Mouse (Mus musculus) liver, postnatal 0 days (tissue): ENCODE data around the gene B4galt2. TPM values are rescaled to one million over a fixed set of nuclear protein-coding genes. Genes with fewer than 3 reads are reported as not detected.

ENCODE experiments used
- ATAC-seq: fragments of 200-750 bp; cut with Nextera tagmentation; 2 replicates; pipeline ENCODE4 v1.8.0; 2017; ENCODE audit warnings: mild to moderate bottlenecking, moderate library complexity
- DNase-seq: peaks from one replicate; pipeline ENCODE4 v3.0.0-alpha.2; 2016
- H3K27ac ChIP-seq: fragments of 300-500 bp; sonication (generic); 2 replicates; pipeline ENCODE4 v1.5.1; 2014; ENCODE audit warnings: antibody characterized with exemption, moderate library complexity, mild to moderate bottlenecking, low read depth
- H3K27me3 ChIP-seq: fragments of 300-500 bp; sonication (generic); 2 replicates; pipeline ENCODE4 v1.6.1; 2014; ENCODE audit warnings: low read length, control low read depth, mixed read lengths; ENCODE audit not compliant: insufficient read depth
- H3K36me3 ChIP-seq: fragments of 300-500 bp; sonication (generic); replicated peaks from 2 replicates; pipeline ENCODE4 v1.6.1; 2014; ENCODE audit warnings: mild to moderate bottlenecking, control low read depth, low read length, moderate library complexity, mixed read lengths; ENCODE audit not compliant: insufficient read depth
- H3K4me1 ChIP-seq: fragments of 300-500 bp; sonication (generic); 2 replicates; pipeline ENCODE4 v1.6.1; 2014; ENCODE audit warnings: antibody characterized with exemption, mild to moderate bottlenecking, control low read depth; ENCODE audit not compliant: insufficient read depth
- H3K4me2 ChIP-seq: fragments of 300-500 bp; sonication (generic); 2 replicates; pipeline ENCODE4 v1.6.1; 2014; ENCODE audit warnings: low read depth, mild to moderate bottlenecking, low read length, moderate library complexity, mixed read lengths
- H3K4me3 ChIP-seq: fragments of 300-500 bp; sonication (generic); 2 replicates; pipeline ENCODE4 v1.5.1; 2014; ENCODE audit warnings: low read depth, low read length
- H3K9ac ChIP-seq: fragments of 300-500 bp; sonication (generic); replicated peaks from 2 replicates; pipeline ENCODE4 v1.6.1; 2014; ENCODE audit warnings: mild to moderate bottlenecking, moderate library complexity
- H3K9me3 ChIP-seq: fragments of 300-500 bp; sonication (generic); 2 replicates; pipeline ENCODE4 v1.6.1; 2016; ENCODE audit warnings: mild to moderate bottlenecking, control low read depth, low read length, mixed read lengths
- CTCF ChIP-seq: sonication (generic); IDR thresholded peaks from 2 replicates; pipeline ENCODE4 v1.5.1; 2016; ENCODE audit warnings: antibody characterized with exemption, low read depth
- EP300 ChIP-seq: IDR thresholded peaks from 2 replicates; pipeline ENCODE4 v1.6.1; 2016; ENCODE audit warnings: antibody characterized with exemption, low read depth, mild to moderate bottlenecking
- WGBS: fragments of 180-500 bp; shearing (Covaris S2); extraction: QIAGEN DNeasy Blood & Tissue Kit; methylation state at CpG from one replicate; pipeline ENCODE4 v1.1.7; 2014; ENCODE audit not compliant: insufficient replicate concordance; 5-methylcytosine and 5-hydroxymethylcytosine counted together
- polyA plus RNA-seq: library from polyadenylated mRNA; unstranded; fragments of >200 nt; fragmentation: Nextera tagmentation; extraction: Ambion mirVana; gene quantifications from 2 replicates; pipeline ENCODE4 v1.2.1, GENCODE M21; 2015

B4galt2 gene
- polyA plus RNA-seq, 1 experiment from 2014 or later, result 0.67 TPM

GRCm38 (mm10) chr4:117889471-117889870 is 6.2 kb upstream of the B4galt2 start:
- peaks cover 27% of the 10 kb centered on the region for H3K36me3 ChIP-seq
- DNase-seq (no peak), ATAC-seq (no peak)
- 82% methylated on average over 15 of the region's 15 CpGs for WGBS
- no peak for TF ChIP-seq CTCF
- TF ChIP-seq EP300, result no peak
- H3K27me3 ChIP-seq, result no peaks in the 10 kb centered on the region
- no peak overlapping the region for H3K4me3 ChIP-seq
- no peak overlapping the region for H3K4me2 ChIP-seq
- H3K27ac ChIP-seq, result no peak overlapping the region
- no peaks in the 10 kb centered on the region for H3K9me3 ChIP-seq
- no peak overlapping the region for H3K9ac ChIP-seq
- H3K4me1 ChIP-seq, result peaks cover 16% of the 10 kb centered on the region

GRCm38 (mm10) chr4:117887920-117888319 is 4.6 kb upstream of the B4galt2 start:
- TF ChIP-seq CTCF (no peak), EP300 (no peak)
- Histone ChIP-seq H3K27me3 (peaks cover 9% of the 10 kb centered on the region), H3K9ac (no peak overlapping the region; the same call in 1 of the 2 replicates), H3K9me3 (no peaks in the 10 kb centered on the region), H3K4me1 (peaks cover 21% of the 10 kb centered on the region), H3K36me3 (peaks cover 35% of the 10 kb centered on the region), H3K27ac (no peak overlapping the region), H3K4me2 (peak overlapping the region; percentile 93; the same call in 1 of the 2 replicates), H3K4me3 (no peak overlapping the region; the same call in 1 of the 2 replicates)
- 68% methylated on average over 2 of the region's 2 CpGs for WGBS
- DNase-seq, result no peak
- no peak for ATAC-seq

DNA sequence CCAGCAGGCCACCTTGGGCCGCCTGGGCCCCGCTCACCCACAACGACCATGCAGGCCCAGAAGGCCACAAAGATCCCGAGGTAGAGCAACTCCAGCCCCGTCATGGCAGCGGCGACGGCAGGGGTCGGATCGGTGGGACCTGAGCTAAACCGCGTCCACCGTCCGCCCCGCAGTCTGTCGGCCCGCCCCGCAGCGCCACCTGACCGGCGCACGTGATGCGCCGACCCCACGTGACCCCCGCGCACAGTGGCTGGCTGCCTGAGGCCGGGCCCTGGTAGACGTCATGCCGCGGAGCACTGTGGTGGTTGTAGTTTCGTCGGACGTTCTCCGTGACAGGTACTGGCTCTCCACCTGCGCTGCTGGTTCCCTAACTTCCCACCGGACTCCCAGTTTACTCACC is 3.8 kb upstream of the B4galt2 start, which contains the start of gene Atp6v0b:
Gene Atp6v0b (minus strand): TSS at position 201 of the 400 bp plus-strand sequence.
- peaks cover 35% of the 10 kb centered on the region for H3K36me3 ChIP-seq
- H3K4me1 ChIP-seq, result peaks cover 21% of the 10 kb centered on the region
- H3K9me3 ChIP-seq, result no peaks in the 10 kb centered on the region
- H3K27ac ChIP-seq, result peak within 1 kb of the TSS; percentile 83
- 4% methylated on average over 33 of the region's 37 CpGs for WGBS
- ATAC-seq (peak; percentile 92), DNase-seq (peak; percentile 96)
- peak within 1 kb of the TSS; percentile 94 for H3K9ac ChIP-seq
- peak within 1 kb of the TSS; percentile 93 for H3K4me2 ChIP-seq
- H3K27me3 ChIP-seq, result peaks cover 17% of the 10 kb centered on the region
- TF ChIP-seq CTCF (no peak), EP300 (no peak)
- H3K4me3 ChIP-seq, result peak within 1 kb of the TSS; percentile 93

- H3K9me3 ChIP-seq, result no peaks in the 10 kb centered on the region
- H3K4me2 ChIP-seq, result peak overlapping the region; percentile 93
- peaks cover 20% of the 10 kb centered on the region for H3K27me3 ChIP-seq
- DNase-seq (peak; percentile 65), ATAC-seq (peak; percentile 24)
- TF ChIP-seq CTCF (no peak), EP300 (no peak)
- H3K27ac ChIP-seq, result peak overlapping the region; percentile 83
- peak overlapping the region; percentile 94 for H3K9ac ChIP-seq
- peaks cover 35% of the 10 kb centered on the region for H3K36me3 ChIP-seq
- H3K4me1 ChIP-seq, result peaks cover 21% of the 10 kb centered on the region
- peak overlapping the region; percentile 93 for H3K4me3 ChIP-seq
- WGBS, result under 1% methylated on average over 24 of the region's 24 CpGs
Observed at GRCm38 (mm10) chr4:117886644-117887043, 3.4 kb upstream of the B4galt2 start.

DNA sequence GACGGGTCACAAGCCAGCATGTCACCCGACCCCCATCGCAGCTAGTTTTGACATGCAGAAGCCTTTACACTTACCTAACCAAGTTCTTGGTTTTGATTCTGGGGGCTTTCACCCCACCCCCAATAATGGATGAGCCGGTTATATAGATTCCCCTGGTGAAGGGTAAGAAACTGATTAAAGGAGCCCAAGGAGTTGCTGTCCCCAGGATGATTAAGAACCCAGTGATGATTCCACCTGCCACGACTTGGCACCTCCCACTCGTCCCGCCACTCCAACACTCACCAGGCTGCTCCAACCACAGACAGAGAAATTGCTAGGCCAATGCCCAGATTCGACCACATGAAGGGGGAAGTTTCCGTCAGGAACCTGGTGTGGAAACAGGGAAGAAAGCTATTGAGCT is 2.7 kb upstream of the B4galt2 start:
- peaks cover 22% of the 10 kb centered on the region for H3K27me3 ChIP-seq
- DNase-seq (no peak), ATAC-seq (no peak)
- H3K4me3 ChIP-seq, result peak overlapping the region; percentile 93
- peaks cover 35% of the 10 kb centered on the region for H3K36me3 ChIP-seq
- H3K4me2 ChIP-seq, result peak overlapping the region; percentile 93
- H3K27ac ChIP-seq, result no peak overlapping the region
- peak overlapping the region; percentile 94 for H3K9ac ChIP-seq
- peaks cover 16% of the 10 kb centered on the region for H3K4me1 ChIP-seq
- TF ChIP-seq CTCF, result no peak
- no peak for TF ChIP-seq EP300
- WGBS, result 69% methylated on average over 9 of the region's 9 CpGs
- H3K9me3 ChIP-seq, result no peaks in the 10 kb centered on the region

GRCm38 (mm10) chr4:117885093-117885492 is 1.8 kb upstream of the B4galt2 start:
- ATAC-seq (no peak), DNase-seq (no peak)
- H3K4me3 ChIP-seq, result no peak overlapping the region
- H3K4me1 ChIP-seq, result peaks cover 14% of the 10 kb centered on the region
- peaks cover 32% of the 10 kb centered on the region for H3K36me3 ChIP-seq
- peaks cover 24% of the 10 kb centered on the region for H3K27me3 ChIP-seq
- TF ChIP-seq CTCF (no peak), EP300 (no peak)
- no peak overlapping the region for H3K9ac ChIP-seq
- H3K9me3 ChIP-seq, result no peaks in the 10 kb centered on the region
- H3K4me2 ChIP-seq, result no peak overlapping the region
- WGBS, result 91% methylated on average over 10 of the region's 10 CpGs
- H3K27ac ChIP-seq, result no peak overlapping the region

DNA sequence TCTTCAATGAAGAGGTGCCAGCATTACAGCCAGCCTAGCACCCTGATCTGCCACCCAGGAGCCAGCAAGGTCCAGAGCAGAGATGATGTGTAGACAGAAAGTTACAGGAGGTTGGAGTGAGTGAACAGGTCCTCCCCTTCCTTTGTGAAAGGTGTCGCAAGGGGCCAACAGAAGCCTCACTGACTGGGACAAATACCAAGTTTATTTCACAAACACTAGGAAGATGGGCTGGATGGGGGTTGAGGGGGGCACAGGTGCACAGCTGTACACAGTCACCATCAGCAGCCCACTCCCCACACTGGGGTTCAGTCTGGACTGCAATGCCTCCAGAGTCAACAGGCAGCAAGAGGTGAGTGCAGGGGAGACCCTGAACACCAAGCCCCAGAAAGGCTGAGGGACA is 859 bp upstream of the B4galt2 start:
- Histone ChIP-seq H3K4me3 (no peak overlapping the region), H3K27ac (no peak overlapping the region), H3K4me1 (peaks cover 14% of the 10 kb centered on the region), H3K36me3 (peaks cover 23% of the 10 kb centered on the region), H3K4me2 (no peak overlapping the region), H3K27me3 (peaks cover 24% of the 10 kb centered on the region), H3K9ac (no peak overlapping the region), H3K9me3 (no peaks in the 10 kb centered on the region)
- WGBS, result 67% methylated on average over 1 of the region's 1 CpGs
- ATAC-seq (no peak), DNase-seq (no peak)
- no peak for TF ChIP-seq CTCF
- no peak for TF ChIP-seq EP300
